Mouse (Mus musculus) hindbrain, embryonic 14.5 days (tissue): ENCODE results near the gene Pax7. TPM values are rescaled to one million over a fixed set of nuclear protein-coding genes. Genes with fewer than 3 reads are reported as not detected.

ENCODE experiments used
- ATAC-seq: fragments of 200-750 bp; cut with Nextera tagmentation; 2 replicates; pipeline ENCODE4 v1.8.0; 2017; ENCODE audit warnings: moderate number of reproducible peaks, mild to moderate bottlenecking, moderate TSS enrichment, moderate library complexity; ENCODE audit not compliant: low FRiP score
- DNase-seq: peaks from one replicate; pipeline ENCODE4 v3.0.0-alpha.2; 2015; ENCODE audit warnings: low spot score
- H3K27ac ChIP-seq: fragments of 300-500 bp; sonication (generic); 2 replicates; pipeline ENCODE4 v1.5.1; 2014; ENCODE audit warnings: mild to moderate bottlenecking, moderate library complexity
- H3K27me3 ChIP-seq: fragments of 300-500 bp; sonication (generic); 2 replicates; pipeline ENCODE4 v1.6.1; 2014; ENCODE audit warnings: mild to moderate bottlenecking, low read length, mixed read lengths; ENCODE audit not compliant: control insufficient read depth, insufficient read depth
- H3K36me3 ChIP-seq: fragments of 300-500 bp; sonication (generic); replicated peaks from 2 replicates; pipeline ENCODE4 v1.6.1; 2014; ENCODE audit not compliant: control insufficient read depth, insufficient read depth
- H3K4me1 ChIP-seq: fragments of 300-500 bp; sonication (generic); replicated peaks from 2 replicates; pipeline ENCODE4 v1.6.1; 2014; ENCODE audit warnings: antibody characterized with exemption, low read length, mixed read lengths; ENCODE audit not compliant: control insufficient read depth, insufficient read depth
- H3K4me2 ChIP-seq: fragments of 300-500 bp; sonication (generic); replicated peaks from 2 replicates; pipeline ENCODE4 v1.6.1; 2014; ENCODE audit warnings: mild to moderate bottlenecking, moderate library complexity
- H3K4me3 ChIP-seq: fragments of 300-500 bp; sonication (generic); replicated peaks from 2 replicates; pipeline ENCODE4 v1.5.1; 2014; ENCODE audit warnings: mild to moderate bottlenecking, low read length
- H3K9ac ChIP-seq: fragments of 300-500 bp; sonication (generic); 2 replicates; pipeline ENCODE4 v1.6.1; 2014
- H3K9me3 ChIP-seq: fragments of 300-500 bp; sonication (generic); 2 replicates; pipeline ENCODE4 v1.6.1; 2016; ENCODE audit warnings: low read length; ENCODE audit not compliant: control insufficient read depth
- WGBS: fragments of 180-500 bp; shearing (Covaris S2); extraction: QIAGEN DNeasy Blood & Tissue Kit; methylation state at CpG from one replicate; pipeline ENCODE4 v1.1.7; 2014; 5-methylcytosine and 5-hydroxymethylcytosine counted together
- polyA plus RNA-seq: library from polyadenylated mRNA; unstranded; fragments of >200 nt; fragmentation: Nextera tagmentation; extraction: Ambion mirVana; gene quantifications from 2 replicates; pipeline ENCODE4 v1.2.1, GENCODE M21; 2014

The Pax7 gene
- polyA plus RNA-seq, 1 experiment from 2014 or later: 0.24 TPM

DNA sequence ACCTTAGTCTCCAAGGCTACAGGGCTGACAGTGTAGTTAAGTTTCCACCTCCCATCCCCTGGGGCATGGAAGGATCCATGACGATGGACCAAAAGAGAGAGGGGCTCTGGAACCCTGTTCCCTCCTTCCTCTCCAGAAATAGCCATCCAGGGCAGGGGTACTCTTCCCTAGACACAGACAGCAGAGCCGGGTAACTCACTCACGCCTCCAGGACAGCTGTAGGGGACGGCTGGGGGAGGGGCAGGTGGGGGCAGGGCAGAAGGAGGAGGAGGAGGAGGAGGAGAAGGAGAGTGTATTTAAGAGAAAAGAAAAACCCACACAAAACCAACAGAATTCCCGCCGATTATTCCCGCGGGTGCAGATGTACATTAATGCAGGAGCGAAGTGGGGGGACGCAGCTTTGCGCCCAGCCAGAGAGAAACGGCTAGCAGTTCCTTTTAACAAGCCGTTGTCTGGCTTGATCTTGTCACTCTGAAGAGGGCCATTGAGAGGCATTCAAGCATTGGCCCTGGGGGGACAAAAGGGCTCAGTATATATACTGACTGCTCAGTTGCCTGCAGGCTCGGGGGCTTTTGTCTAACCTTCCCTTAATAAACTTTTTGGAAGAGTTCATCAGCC, 26.0 kb downstream of the Pax7 start:
- H3K4me1 ChIP-seq: peaks cover 25% of the 10 kb centered on the region
- DNase-seq (no peak), ATAC-seq (0 out of 2 replicates have a peak, but pooled peaks have one; percentile 33)
- WGBS: 4% methylated on average over 14 of the region's 14 CpGs
- peaks cover 57% of the 10 kb centered on the region for H3K27me3 ChIP-seq
- H3K9me3 ChIP-seq: no peaks in the 10 kb centered on the region
- H3K27ac ChIP-seq: no peak overlapping the region
- H3K36me3 ChIP-seq: no peaks in the 10 kb centered on the region
- H3K4me3 ChIP-seq: no peak overlapping the region
- H3K4me2 ChIP-seq: no peak overlapping the region
- H3K9ac ChIP-seq: peak overlapping the region; percentile 24; the same call in 1 of the 2 replicates

DNA sequence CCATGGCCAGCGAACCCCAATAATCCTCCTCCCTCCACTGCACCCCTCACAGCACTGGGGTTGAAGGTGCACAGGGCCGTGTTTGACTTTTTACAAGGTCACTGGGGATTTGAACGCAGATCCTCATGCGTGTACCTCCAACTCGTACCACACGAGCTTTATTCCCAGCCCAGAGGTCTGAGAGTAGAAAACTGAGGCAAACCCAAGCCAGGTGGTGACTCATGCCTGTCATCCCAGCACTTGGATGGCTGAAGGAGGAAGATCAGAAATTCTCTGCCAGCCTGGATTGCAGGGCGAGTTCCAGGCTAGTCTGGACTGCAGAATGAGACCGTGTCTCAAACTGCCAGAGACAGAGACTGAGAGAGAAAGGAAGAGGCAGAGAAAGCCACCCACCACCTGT, 28.4 kb downstream of the Pax7 start:
- no peak for ATAC-seq
- Histone ChIP-seq H3K4me2 (no peak overlapping the region), H3K36me3 (no peaks in the 10 kb centered on the region), H3K27ac (no peak overlapping the region), H3K4me1 (peaks cover 22% of the 10 kb centered on the region), H3K4me3 (no peak overlapping the region), H3K27me3 (peaks cover 54% of the 10 kb centered on the region), H3K9me3 (no peaks in the 10 kb centered on the region), H3K9ac (no peak overlapping the region)
- no peak for DNase-seq
- WGBS: 82% methylated on average over 8 of the region's 8 CpGs

DNA sequence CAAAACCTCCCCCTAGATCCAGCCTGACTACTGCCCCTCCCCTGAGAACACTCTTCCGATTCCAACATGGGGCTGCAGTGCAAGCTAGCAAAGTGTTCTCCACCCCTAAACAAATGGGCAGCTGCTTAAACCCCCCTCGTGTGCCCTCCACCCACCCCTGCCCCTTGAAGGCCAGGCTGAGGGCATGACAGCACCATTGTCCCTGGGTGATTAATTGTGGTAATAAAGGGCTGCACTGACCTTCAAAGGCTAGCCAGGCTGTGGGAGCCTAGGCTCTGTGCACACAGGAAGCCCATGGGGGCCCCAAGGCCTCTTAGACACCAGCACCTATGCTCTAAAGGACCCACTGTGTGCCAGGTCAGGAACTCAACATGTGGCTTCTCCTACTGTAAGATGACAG, 29.3 kb downstream of the Pax7 start:
- Histone ChIP-seq H3K36me3 (no peaks in the 10 kb centered on the region), H3K9me3 (no peaks in the 10 kb centered on the region), H3K9ac (no peak overlapping the region), H3K4me2 (no peak overlapping the region), H3K4me1 (peaks cover 16% of the 10 kb centered on the region), H3K27me3 (peaks cover 48% of the 10 kb centered on the region), H3K27ac (no peak overlapping the region), H3K4me3 (no peak overlapping the region)
- DNase-seq: no peak
- ATAC-seq: no peak
- 17% methylated on average over 2 of the region's 2 CpGs for WGBS

DNA sequence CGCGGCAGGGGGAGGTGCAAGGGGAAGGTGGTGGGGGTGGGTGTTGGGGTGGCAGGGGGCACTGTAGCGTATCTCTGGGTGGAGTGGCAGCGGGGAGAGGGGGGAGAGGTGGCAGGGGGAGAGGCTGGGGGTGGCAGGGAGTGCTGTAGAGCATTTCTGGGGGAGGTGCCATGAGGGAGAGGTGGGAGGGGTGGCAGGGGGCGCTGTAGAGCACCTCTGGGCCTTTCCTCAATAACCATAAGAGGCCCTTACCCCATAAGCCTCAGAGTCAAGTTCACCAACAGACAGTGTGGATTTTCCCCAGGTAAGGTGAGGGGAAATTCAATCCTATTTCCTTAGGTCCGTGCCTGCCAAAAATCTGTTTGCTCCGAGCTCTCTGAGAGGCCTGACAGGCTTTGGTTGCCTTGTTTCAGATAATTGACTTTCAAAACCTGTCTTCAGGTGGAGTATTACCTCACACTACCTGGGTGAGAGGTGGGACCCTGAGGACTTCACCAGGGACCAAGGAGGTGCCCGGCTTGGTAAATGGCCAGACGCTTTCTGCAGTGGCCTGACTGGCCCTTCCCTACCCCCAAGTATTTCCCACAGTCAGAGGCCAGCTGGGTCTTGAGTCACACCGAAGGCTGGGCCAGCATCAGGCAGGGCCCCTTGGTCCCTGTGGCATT, 33.8 kb downstream of the Pax7 start:
- Histone ChIP-seq H3K4me3 (no peak overlapping the region), H3K9ac (no peak overlapping the region), H3K4me2 (no peak overlapping the region), H3K27me3 (peaks cover 39% of the 10 kb centered on the region), H3K4me1 (no peaks in the 10 kb centered on the region), H3K27ac (no peak overlapping the region), H3K36me3 (no peaks in the 10 kb centered on the region), H3K9me3 (no peaks in the 10 kb centered on the region)
- 70% methylated on average over 10 of the region's 10 CpGs for WGBS
- no peak for ATAC-seq
- no peak for DNase-seq

DNA sequence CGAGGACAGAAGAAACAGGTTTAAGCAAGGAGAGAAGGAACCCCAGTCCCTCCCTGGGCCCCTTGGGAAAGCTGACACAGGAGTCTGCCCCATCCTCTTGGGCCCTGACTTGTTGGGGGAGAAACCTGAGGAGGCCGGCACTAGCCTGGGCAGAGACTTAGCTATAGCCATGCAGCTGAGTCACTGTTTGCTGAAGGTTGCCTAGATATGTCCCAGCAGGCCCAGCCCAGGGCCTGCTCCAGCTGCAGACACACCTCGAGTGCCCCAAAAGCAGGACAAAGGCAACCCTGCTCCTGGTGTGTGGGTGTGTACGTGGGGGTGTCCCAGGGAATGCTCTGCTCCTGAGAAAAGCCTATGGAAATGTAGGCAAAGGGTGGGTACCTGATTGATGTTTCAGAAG, 36.0 kb downstream of the Pax7 start:
- DNase-seq: no peak
- H3K4me2 ChIP-seq: no peak overlapping the region
- no peaks in the 10 kb centered on the region for H3K4me1 ChIP-seq
- no peak overlapping the region for H3K4me3 ChIP-seq
- no peak overlapping the region for H3K9ac ChIP-seq
- 74% methylated on average over 4 of the region's 4 CpGs for WGBS
- no peak overlapping the region for H3K27ac ChIP-seq
- no peaks in the 10 kb centered on the region for H3K36me3 ChIP-seq
- H3K9me3 ChIP-seq: no peaks in the 10 kb centered on the region
- ATAC-seq: no peak
- H3K27me3 ChIP-seq: peaks cover 40% of the 10 kb centered on the region

DNA sequence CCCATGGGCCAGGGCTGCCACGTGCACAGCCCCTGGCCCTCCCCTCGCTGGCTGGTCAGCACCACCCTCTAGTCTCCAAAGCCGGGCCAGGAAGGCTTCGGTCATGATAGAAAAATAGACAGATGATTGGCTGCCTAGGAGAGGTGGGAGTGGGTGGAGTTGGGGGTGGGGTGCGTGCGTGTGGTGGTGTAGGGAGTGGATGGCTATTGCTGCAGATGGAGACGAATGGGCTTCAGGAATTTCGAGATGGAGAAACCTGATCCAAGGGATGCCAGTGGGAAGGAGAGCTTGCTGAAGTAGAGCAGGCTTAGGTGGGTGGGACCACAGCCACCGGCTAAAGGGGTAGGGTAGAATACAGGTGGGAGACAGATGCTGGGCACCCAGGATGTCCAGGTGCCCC, 37.2 kb downstream of the Pax7 start:
- ATAC-seq: no peak
- no peak overlapping the region for H3K4me3 ChIP-seq
- WGBS: 37% methylated on average over 9 of the region's 9 CpGs

DNA sequence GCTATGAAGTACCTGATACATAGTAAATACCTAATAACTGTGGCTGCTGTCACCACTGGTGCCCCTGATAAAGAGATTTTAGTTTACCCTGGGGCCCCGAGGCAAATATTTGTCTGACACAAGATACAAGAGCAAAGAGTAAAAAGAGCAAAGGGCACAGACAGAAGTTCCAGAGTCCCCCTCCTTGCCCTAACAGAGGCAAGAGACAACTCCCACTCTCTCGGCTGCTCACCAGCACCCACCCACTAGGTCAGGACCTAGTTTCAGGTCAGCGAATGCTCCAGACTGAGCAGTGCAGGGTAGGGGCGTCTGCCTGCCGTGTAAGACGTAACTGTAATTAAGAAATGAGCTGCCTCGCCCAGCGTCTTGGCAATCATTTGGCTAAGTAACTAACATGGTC, 42.2 kb downstream of the Pax7 start:
- Histone ChIP-seq H3K27ac (no peak overlapping the region), H3K4me3 (no peak overlapping the region), H3K9me3 (no peaks in the 10 kb centered on the region), H3K36me3 (no peaks in the 10 kb centered on the region), H3K27me3 (peaks cover 25% of the 10 kb centered on the region), H3K9ac (no peak overlapping the region), H3K4me1 (no peaks in the 10 kb centered on the region), H3K4me2 (no peak overlapping the region)
- DNase-seq (no peak), ATAC-seq (no peak)
- 32% methylated on average over 8 of the region's 8 CpGs for WGBS

More for the DNA sequence above, 37.2 kb downstream of the Pax7 start:
- Histone ChIP-seq H3K4me2 (no peak overlapping the region), H3K9me3 (no peaks in the 10 kb centered on the region), H3K27ac (no peak overlapping the region), H3K4me1 (no peaks in the 10 kb centered on the region), H3K27me3 (peaks cover 47% of the 10 kb centered on the region), H3K36me3 (no peaks in the 10 kb centered on the region), H3K9ac (no peak overlapping the region)
- DNase-seq: no peak

DNA sequence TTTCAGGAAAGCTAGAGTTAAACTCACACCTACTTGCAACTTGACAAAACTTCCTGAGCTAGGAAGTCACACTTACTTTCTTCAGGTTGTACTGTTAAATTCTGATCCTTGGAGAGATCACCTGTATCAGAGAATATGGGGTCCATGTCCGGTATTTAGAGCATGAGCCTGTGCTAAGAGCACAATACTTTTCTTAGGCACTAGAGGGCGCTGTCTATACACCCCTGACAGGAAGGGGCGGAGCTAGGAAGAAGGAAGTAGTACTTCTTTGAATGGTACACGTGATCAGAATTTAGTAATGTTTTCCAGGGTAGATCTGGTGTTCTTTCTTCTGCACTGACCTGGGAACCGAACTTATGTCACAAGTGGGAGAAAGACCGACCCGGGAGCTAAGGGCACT, 43.6 kb downstream of the Pax7 start:
- Histone ChIP-seq H3K4me1 (no peaks in the 10 kb centered on the region), H3K9ac (no peak overlapping the region), H3K9me3 (no peaks in the 10 kb centered on the region), H3K36me3 (no peaks in the 10 kb centered on the region), H3K27ac (no peak overlapping the region), H3K4me3 (no peak overlapping the region), H3K27me3 (peaks cover 16% of the 10 kb centered on the region), H3K4me2 (no peak overlapping the region)
- WGBS: 85% methylated on average over 7 of the region's 7 CpGs
- no peak for DNase-seq
- no peak for ATAC-seq

DNA sequence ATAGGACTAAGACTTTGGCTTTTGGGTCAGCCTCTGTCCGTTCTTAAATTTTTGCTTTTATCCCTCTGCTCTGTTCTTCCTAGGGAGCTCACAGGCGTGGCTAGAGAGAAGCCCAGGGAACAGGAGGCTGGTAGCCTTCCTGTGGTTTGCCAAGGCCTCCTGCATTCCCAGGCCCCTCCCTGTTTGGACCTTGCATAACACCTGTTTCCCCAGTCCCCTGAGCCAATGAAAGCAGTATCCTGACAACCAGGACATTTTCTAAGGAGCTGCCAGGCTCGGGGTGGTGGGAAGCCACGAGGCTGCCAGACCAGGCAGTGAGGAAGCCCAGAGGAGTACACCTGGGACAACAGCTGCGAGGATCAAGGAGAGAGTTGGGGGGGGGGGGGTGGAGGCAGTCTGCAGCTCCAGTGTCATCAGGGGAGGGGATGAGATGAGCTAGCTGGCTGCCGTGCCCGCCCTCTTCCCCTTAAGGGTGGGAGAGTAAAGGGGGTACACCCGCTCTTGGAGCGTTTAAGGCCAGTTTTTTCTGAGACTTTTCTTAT, 50.3 kb downstream of the Pax7 start:
- H3K27ac ChIP-seq: no peak overlapping the region
- 61% methylated on average over 9 of the region's 9 CpGs for WGBS
- no peak overlapping the region for H3K4me3 ChIP-seq
- H3K27me3 ChIP-seq: no peaks in the 10 kb centered on the region
- H3K4me2 ChIP-seq: no peak overlapping the region
- no peaks in the 10 kb centered on the region for H3K36me3 ChIP-seq
- H3K9ac ChIP-seq: no peak overlapping the region
- H3K9me3 ChIP-seq: no peaks in the 10 kb centered on the region
- no peaks in the 10 kb centered on the region for H3K4me1 ChIP-seq
- DNase-seq (no peak), ATAC-seq (no peak)
